Mouse (Mus musculus) heart, adult 8-10 months (tissue): Measurements from ENCODE around the gene Kcnj4. TPM values are rescaled to one million over a fixed set of nuclear protein-coding genes. Genes with fewer than 3 reads are reported as not detected.
"Not testable (repeated sequence)": the region's sequence is repeated elsewhere in the genome, so short reads cannot be mapped to it uniquely, and the experiment has no call there.

ENCODE experiments used
- DNase-seq: peaks from one replicate; pipeline ENCODE4 v3.0.0; 2022; ENCODE audit warnings: low spot score
- total RNA-seq, 4 experiments: library from RNA; stranded (reverse); gene quantifications; 2 replicates each; pipeline ENCODE4 v1.2.4; 2022

The Kcnj4 gene
- total RNA-seq, 4 experiments from 2014 or later: 0.92 to 1.6 (median 1.4) TPM

DNA sequence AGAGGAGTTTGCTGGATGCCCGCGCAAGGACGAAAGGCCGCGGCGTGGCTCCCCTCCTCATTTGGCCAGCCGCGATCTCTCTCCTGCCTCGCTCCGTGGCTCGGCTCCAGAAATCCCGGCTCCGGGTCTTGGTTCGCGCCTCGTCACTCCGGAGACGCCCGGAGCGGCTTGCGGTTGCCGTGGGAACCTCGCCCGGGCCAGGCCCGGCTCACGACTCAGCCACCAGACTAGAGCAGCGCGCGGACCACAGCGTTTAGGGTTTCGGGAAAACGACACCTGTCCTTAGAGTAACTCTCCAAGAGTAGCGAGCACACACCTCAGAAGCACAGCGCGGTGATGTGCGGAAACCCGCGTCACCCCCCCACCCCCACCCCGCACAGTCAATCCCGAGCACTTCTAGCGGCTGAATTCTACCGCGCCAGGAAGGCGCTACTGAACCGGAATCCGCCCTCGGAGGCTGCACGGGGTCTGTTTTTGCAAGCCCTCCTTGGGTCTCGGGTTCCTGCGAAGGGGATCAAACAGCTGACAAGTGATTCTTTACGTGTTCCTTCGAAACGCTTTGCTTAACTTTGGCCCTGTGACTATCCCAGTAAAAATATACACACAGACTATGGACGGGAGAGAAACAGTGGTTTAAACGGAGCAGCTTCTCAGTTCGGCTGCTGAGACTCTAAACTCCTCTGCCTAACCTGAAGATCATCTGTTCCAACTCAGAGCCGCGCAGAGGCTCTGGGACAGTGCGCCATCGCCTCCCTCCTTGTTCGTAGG lies 6.7 kb upstream of the Kcnj4 start:
- DNase-seq: peak; percentile 74

DNA sequence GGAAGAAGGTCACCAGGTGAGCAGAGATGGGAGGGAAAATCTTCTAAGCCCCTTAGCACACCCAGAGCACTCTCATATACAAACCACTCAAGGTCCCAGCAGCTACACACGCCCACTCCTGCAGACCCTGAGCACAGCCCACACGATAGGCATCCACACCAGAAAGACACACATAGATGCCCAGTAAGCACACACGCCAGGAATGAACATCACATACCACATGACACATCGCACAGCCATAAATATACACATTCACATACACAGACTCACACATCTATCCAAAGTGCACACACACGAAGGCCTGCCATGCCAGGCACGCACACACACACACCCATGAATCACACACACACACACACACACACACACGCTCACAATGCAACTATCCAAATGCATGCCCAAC lies 5.4 kb upstream of the Kcnj4 start:
- no peak for DNase-seq

DNA sequence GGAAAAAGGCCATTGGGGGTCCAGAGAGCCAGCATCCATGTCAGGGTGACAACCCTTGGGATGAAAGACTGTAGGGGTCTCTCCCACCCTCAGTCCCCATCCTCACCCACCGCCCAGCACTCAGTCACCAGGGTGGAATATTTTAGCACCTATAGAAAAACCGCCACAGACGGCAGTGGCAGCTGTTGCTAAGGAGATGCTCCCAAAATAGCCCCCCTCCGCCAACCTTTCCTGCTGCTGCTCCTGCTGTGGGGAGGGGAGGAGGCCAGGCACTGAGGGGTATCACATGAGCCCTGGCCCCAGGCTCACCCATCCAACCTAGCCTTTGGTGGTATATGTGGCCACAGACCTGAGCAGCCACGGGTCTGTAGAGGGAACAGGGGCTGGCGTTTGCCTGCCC lies 5.0 kb upstream of the Kcnj4 start:
- no peak for DNase-seq

DNA sequence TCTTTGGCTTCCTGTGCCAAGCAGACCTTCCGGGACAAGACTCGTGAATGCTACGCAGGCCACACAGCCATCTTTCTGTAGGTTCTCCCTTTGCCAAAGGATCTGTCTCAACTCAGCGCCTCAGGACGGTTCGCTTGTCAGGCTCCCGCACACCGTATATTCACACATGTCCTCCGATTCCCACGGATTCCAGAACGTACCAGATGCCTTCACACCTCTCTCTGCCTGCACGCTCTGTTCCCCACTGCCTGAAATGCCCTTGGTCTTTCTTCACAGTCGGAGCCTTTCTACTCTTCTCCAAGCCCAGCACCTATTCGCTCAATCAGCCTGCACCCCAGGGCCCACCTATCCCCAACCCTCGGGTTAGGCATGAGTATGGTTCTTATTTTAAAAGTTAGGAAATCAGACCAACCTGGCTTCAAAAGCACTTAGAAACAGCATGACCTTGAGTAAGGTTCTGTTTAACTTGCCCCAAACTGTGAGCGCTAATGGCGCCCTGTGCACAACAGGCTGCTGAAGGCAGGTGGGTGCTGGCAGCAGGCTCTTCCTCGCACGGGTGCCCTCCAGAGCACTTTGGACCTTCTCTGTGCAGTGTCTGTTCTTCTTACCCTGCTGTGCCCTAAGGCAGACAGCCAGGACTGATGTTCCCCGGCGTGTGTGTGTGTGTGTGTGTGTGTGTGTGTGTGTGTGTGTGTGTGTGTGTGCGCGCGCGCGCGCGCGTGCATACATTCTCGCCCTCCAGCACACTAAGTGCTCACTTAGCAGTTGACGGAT lies 2.2 kb upstream of the Kcnj4 start:
- DNase-seq: no peak

DNA sequence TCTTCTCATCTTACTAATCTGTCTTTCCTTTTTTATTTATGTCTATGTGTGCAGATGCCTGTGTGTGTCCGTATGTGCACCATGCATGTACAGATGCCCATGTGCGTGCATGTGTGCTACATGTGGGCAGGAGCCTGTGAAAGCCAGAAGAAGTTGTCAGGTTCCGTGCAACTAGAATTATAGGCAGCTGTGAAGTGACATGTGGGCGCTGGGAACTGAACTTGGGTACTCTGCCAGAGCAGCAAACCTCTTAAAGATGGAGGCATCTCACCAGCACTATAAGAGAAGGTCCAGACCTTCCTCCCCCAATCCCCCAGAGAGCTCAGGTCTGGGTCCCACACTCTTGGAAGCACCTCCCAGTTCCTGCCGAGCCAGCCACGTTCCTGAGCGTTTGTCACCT lies 1.4 kb upstream of the Kcnj4 start:
- DNase-seq: no peak

DNA sequence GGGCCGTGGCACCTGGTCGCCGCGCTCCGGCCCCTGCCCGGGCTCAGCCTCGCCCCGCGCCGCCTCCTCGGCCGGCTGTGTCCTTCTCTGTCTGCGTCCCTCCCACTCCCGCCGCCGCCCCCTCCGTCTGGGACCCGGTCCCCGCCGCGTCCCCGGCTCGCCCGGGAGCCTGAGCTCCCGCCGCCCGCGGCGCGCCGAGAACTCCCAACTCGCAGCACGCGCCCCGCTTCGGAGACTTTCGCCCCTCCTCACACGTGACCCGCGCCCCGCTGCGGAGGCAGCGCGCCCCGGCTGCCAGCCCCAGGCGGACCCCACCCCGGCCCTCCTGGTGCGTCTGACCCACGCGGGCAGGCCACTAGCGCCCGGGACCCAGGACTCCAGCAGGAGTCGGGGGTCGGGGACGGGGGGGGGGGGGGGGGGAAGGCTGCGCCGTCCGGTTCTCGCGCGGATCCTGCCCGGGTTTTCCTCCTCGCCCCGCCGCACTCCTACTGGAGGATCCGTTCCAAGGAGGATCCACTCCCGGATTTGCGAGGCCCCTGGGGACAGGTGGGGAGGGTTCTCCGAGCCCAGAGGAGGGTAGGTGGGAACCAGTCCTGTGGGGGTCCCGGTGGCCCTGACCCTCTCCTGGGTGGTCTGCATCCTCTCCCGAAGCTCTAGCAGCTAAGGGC lies 709 bp upstream of the Kcnj4 start:
- DNase-seq: peak; percentile 34

DNA sequence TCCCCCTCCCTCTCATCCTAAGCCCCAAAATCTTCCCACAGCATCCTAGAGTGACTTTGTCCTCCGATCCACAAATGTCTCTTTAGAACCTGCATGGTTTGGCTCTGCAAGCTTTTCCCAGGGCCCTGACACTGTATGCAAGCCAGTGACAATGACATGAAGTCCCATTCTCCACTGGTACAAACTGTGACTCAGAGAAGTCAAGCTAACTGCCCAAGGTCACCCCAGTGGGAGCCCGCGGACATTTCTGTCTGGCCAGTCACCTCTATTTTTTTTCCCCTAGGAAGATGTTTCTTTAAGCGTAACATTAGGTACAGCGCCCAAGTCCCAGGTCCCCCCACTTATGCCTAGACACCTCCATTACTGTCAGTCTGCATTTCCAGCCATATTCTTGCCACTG lies 1.6 kb downstream of the Kcnj4 start:
- DNase-seq: no peak

DNA sequence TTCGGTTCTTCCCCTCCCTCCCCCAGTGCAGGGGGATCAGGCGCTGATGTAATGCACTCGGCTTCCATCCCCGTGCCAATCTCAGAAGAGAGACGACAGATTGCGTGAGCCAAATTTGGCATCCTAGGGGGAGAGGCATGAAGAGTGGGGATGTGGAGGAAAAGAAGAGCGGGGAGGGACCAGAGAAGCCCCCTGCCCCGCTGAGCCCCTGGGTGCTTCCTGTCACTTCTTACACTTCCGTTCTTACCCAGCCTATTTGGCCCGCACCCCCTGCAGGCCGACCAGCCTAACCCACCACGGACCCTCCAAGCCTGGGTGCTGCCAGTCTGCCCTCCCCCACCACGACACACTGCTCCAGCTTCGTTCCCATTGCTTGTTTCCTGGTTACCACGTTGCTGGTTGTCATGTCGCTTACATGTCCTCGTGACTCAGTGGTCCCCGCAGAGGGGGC lies 2.1 kb downstream of the Kcnj4 start:
- DNase-seq: no peak

DNA sequence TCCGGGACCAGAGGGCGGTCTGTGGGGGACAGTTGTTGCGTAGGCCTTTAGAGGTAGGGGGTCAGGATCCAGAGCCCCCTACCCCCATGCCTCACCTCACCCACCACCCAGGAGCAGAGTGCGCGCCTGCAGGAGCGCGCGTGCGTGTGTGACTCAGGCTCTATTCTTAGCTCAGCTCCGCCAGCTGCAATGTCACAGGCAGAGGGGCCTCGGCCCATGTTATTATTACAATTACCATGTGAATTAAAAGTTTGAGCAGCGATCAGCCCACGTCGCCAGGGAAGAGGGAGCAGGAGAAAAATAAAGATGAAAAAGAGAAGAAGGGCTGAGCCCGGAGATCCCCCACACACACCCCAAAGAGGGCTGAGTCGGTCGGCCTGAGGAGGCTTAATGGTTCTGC lies 4.9 kb downstream of the Kcnj4 start:
- no peak for DNase-seq

DNA sequence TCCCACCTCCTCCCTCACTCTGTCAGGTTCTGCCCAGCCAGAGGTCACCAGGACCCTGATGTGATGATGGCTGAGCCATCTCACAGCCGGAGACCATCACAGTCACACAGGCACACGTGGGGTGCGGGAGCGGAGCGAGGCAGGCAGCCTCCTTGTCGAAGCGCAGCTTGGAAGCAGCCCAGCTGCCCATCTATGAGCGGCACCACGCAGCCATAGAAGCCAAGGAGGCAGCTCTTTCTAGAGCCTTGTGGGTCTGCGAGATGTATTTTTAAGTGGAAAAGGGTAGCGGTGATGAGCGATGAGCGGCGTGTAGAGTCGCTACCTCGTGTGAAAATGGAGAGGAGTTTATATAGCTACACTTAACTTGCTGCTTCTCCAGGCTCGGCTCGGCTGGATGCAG lies 11.5 kb downstream of the Kcnj4 start:
- DNase-seq: no peak

DNA sequence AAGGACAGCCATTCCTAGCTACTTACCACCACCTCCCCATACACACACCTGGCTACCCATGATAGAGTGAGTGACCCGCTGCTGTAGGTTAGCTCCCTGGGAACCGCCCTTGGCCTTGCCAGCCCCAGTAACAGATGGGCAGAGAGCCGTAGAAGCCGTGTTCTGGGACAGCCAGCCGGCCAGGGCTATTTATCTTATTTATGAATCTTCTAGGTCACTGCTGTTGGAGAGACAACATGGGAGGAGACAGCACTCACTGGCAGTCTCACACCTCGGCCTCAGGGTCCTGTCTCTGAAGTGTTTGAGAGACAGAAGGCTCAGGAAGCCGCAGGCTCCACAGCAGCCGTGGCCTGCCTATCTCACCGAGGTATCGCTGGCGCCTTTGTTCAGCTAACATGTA lies 15.6 kb downstream of the Kcnj4 start:
- DNase-seq: no peak

DNA sequence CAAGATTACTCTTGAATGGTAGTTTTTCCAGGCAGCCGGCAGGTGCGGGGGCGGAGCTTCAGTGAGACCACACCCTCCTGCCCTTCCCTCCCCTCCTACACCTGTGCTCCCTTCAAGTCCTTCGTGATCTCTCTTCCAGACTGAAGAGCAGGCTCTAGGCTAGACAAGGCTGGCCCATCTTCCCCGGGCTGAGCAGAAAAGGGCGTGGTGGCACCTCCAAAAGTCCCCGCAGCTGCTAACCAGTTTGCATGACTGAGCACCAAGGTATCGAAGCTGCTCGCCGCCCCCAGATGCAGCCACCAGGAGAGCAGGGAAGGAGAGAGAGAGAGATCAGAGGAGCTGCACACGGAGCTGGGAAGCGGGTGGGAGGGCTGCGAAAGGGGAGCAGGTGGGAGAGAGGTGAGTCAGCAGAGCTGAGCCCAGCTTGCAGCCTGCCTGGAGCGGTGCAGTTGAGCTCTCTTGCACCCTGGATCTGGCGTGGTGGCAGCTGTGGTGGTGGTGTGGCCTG lies 23.8 kb downstream of the Kcnj4 start:
- no peak for DNase-seq

DNA sequence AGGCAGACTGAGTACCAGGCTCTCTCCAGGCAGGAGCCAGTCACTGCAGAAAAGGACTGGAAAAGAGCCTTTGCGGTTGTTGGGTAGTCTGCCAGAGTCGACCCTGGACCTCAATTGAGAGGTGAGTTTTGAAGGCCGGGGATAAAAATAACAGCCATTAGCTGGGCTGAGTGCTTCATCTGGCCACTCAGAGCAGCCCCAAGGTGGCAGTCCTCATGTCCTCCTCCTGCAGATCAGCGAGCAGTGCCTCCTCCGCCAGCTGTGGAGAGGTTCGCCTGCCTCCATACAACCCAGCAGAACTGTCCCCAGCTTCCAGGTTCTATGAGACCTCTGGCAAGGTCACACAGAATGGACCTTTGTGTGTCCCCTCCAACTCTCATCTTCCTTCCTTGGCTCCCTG lies 27.8 kb downstream of the Kcnj4 start:
- no peak for DNase-seq

DNA sequence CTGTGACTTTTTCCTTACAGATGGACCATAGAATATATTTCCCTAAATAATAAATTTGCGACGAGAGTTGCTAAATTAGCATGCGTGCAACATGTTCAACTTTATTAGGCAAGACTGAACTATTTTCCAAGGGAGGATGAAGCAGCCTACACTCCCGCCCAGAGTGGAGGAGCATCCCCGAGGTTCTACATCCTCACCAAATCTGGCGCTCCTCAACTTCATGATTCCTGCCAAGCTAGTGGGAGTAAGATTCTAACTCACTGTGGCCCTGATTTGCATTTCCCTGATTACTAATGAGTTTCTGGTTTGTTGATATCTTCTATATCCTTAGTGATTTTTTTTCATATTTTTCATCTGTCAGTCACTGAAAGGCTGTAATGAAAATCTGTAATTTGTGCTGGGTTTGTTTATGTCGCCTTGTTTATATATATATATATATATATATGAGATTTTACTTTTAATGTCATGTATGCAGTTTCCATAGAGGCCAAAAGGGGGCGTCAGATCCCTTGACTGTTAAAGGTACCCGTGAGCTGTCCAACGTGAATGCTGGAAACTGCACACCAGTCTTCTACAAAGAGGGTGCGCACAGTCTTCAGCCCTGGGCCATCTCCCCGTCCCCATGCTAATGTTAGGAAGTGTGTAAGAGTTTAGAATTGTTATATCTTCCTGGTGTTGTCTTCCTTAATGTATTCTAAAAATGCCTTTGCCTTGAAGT lies 31.2 kb downstream of the Kcnj4 start:
- DNase-seq: no peak

DNA sequence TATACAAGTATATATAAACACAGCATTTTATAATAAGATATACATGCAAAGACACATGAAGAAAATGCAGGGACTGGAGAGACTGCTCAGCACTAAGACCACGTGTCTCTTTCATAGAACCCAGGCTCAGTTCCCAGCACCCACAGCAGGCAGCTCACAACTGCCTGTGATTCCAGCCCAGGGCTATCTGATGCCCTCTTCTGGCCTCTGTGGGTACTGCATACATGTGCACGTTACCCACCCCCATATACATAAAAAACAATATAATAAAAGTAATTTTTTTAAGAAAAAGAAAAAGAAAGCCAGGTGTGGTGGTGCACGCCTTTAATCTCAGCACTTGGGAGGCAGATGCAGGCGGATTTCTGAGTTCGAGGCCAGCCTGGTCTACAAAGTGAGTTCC lies 32.0 kb downstream of the Kcnj4 start:
- DNase-seq: no peak

DNA sequence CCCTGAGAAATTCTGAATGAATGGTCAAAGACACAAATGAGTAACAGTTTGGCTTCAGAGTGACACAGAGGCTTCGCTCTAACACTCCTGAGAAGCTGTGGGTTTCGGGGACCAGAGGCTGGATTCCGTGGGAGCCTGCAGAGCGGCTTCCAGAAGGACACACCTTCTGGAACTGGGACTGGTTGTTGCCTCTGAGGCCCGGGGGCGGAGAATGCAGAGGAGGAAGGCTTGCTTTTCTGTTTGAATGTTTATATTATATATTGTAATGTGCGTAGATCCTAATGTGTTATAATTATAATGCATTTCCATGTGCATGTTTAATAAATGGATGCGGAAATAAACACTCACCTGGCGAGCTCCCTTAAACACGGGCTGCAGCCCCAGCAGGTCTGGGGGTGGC lies 33.9 kb downstream of the Kcnj4 start:
- no peak for DNase-seq

DNA sequence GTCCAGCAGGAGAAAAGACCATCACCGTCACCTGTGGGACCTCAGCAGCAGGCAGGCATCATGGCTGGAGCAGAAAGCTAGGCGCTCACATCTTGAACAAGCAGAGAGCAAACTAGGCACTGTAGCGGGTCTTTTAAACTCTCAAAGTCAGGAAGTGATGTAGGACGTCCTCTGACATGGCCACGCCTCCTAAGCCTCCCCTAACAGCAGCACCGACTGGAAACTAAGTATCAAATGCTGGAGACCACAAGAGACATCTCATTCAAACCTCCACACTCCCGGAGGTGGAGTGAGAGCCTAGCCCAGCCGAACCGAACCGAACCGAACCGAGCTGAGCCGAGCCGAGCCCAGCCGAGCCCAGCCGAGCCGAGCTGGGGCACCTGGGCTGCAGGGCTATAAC lies 34.5 kb downstream of the Kcnj4 start:
- DNase-seq: no peak

DNA sequence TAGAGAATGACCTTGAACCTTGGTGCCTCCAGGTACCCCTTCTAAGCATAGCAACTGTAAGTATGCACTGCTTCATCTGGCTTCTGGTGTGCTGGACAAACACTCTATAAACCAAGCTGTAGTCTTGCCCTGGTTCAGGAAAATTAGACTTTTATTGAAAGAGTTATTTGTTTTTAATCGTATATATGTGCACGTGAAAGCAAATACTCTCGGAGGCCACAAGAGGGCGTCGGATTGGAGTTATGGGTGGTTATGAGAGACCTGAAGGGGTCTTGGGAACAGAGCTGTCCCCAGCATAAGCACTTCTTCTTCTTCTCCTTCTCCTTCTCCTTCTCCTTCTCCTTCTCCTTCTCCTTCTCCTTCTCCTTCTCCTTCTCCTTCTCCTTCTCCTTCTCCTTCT lies 35.5 kb downstream of the Kcnj4 start:
- DNase-seq: no peak

DNA sequence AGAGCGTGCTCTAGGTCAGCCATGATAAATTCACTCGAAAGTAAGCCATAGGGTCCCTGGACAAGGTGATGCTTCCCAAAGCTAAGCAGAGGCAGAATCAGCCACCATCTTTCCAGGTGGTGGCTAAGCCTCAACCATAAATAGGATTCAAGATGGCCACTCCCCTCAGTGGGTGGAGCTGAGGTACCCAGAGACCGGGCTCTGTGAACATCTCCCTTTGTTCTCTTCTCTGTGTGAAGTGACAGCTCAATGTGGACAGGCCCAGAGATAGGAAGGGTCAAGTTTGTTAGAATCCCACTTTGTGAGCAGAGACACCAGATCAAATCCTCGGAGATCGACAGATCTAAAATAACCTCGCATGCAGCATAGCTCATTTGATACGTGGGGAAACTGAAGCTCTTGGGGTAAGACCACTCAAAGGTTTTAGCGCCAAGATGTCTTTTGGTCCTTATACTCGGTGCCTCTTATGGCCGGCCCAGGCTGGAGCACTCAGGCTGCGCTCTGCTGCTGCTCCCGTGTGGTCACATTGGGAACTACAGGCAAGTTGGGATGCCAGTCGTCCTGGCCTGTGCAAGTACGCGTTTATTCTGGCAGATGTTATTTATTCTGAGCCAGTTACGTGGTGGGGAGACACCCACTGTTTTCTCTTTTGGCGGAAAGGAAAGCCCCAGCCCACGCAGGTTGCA lies 38.3 kb downstream of the Kcnj4 start:
- peak; percentile 87 for DNase-seq

DNA sequence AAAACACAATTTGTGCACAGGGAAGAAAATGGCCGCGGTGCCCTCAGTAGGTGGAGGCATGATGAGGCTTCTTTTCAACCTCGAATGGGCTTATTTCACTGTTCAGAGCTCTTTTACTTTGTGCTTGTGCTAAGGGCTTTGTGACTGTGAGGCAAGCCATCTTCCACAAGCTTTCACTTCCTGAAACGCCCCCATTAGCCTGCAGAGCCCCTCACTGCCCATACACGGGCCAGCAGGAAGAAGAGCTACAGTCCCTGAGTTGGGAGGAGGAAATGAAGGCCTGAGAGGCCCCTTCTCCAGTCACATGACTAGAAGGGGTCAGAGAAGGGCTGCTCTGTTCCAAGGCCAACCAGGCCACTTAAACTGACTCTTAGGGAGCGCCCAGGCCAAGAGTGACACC lies 48.5 kb downstream of the Kcnj4 start:
- DNase-seq: no peak

DNA sequence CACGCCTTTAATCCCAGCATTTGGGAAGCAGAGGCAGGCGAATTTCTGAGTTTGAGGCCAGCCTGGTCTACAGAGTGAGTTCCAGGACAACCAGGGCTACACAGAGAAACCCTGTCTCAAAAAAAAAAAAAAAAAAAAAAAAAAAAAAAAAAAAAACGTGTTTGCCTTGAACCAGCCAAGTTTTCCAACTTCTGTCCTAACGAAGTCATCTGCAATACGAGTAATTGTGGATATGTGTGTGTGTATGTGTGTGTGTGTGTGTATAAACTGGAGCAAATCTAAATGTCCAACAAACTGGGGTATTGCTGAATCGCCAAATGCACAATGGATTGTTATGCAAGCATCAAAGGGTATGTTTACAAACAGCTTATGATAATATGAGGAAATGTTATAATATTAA lies 48.9 kb downstream of the Kcnj4 start:
- not testable (repeated sequence) for DNase-seq
